Mouse (Mus musculus) layer of hippocampus, postnatal 10 days (tissue): ENCODE measurements around the gene Insm2. TPM values are rescaled to one million over a fixed set of nuclear protein-coding genes. Genes with fewer than 3 reads are reported as not detected.
A peak's percentile ranks its signal among the peaks of the same experiment; 100 is the strongest.

Experiments
- DNase-seq, 2 experiments: peaks; one replicate each; pipeline ENCODE4 v3.0.0; 2021; ENCODE audit warnings: low spot score in 2 of 2
- total RNA-seq, 2 experiments: library from RNA; stranded (reverse); gene quantifications; 2 replicates each; pipeline ENCODE4 v1.2.3; 2021

Insm2 gene
- total RNA-seq, 2 experiments from 2014 or later = 0.30 to 0.31 TPM

- DNase-seq = peak in 1 of 2 experiments; percentile 17
These were observed 1.3 kb downstream of the Insm2 start for GRCm38 (mm10) chr12:55600503-55600994.

GRCm38 (mm10) chr12:55604411-55604810, 5.2 kb downstream of the Insm2 start:
- no peak for DNase-seq

DNA sequence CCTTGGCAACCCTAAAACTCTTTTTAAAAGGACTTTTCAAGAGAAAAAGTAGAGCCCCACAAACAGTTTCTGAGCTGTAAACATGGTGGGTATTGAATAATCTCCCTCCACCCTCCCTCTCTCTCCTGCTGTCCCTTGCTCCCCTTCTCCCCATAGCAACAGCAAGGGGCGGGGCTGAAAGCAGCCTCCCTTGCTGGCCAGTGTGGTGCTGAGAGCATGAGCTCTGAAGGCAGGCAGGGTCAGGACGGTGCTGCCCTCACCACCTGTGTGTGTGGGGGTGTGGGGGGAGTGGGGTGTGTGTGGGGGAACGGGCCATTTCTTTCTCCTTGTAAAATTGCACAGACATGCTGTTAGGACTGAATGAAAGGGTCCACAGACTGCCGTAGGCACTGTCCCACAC, 8.7 kb downstream of the Insm2 start:
- DNase-seq = no peak

- no peak for DNase-seq
These were observed 11.6 kb downstream of the Insm2 start for GRCm38 (mm10) chr12:55610812-55611211.

GRCm38 (mm10) chr12:55620321-55620720, 21.1 kb downstream of the Insm2 start:
- no peak for DNase-seq

DNA sequence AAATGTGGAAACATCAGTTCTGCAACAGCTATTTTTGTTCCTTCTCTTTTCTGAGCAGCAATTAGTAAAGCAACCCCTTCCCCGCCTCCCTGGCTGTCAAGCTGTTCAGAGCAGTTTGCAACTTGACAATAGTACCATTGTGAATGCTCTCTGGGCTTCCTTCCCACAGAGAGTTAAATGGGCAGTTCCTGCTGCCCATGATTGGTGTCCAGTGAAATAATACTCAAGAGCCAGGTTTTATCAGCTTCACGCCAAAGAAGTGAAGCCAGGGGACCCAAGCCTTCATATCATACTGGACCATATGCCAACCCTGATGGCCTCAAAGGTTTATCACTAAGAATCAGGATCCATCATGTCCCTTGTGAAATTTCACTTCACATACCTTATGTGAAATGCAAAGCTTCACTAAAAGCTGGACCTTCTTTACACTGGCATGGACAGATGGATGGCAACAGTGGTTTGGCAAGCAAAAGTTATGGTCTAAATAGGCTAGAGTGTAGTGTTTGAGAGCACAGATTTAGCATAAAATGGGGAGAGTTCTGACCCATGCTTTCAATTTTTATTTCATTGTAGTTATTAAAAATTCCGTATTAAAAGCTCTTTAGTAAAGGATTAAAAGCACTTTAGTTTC, 23.5 kb downstream of the Insm2 start:
- DNase-seq = peak; percentile 31 to 38

- no peak for DNase-seq
These were observed 24.0 kb downstream of the Insm2 start for GRCm38 (mm10) chr12:55623254-55623653.

GRCm38 (mm10) chr12:55626711-55627110, 27.5 kb downstream of the Insm2 start:
- no peak for DNase-seq

DNA sequence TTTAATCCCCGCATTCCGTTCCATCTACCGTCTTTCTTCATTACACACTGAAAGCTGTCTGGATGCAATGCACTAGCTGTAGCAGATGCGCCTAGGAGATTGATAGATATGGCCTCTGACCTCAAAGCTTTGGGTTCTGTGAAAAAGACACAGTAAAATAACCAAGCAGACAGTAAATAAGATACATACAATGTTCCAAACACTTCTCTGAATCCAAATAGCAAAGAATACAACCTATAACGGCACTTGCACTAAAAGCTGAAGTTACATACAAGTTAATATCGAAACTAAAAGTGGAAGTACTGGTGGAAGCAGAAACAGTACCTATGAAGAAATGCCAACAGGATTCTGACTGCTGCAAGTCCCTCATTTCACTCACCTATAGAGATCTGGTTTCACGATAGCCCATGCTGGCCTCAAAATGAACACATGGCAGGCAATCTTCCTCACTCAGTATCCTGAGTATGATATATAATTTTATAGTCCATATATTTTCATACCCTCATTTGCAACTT, 48.8 kb downstream of the Insm2 start:
- no peak for DNase-seq

Other genes starting within 250 kb of the Insm2 start
- gene Psma6, start 215.2 kb upstream of the Insm2 start, total RNA-seq = 100 to 1,000 TPM; 167 to 168 TPM
- gene Nfkbia, start 106.8 kb upstream of the Insm2 start, total RNA-seq = 10 to 100 TPM; 34.0 to 43.0 TPM
- gene Aldoart2, start 34.2 kb upstream of the Insm2 start, total RNA-seq = under 1 TPM in 1 of 2 experiments, not detected in 1; 0.33 TPM
- 100 to 1,000 TPM; 110 to 115 TPM for gene Ralgapa1, start 221.7 kb downstream of the Insm2 start, total RNA-seq
- 10 to 100 TPM; 61.6 to 66.7 TPM for gene Brms1l, start 236.9 kb downstream of the Insm2 start, total RNA-seq